Mouse (Mus musculus): ENCODE measurements around the gene Map2k4. TPM values are rescaled to one million over a fixed set of nuclear protein-coding genes. Genes with fewer than 3 reads are reported as not detected.

The Map2k4 gene
- polyA plus RNA-seq, 1 experiment, result 18.6 TPM

DNA sequence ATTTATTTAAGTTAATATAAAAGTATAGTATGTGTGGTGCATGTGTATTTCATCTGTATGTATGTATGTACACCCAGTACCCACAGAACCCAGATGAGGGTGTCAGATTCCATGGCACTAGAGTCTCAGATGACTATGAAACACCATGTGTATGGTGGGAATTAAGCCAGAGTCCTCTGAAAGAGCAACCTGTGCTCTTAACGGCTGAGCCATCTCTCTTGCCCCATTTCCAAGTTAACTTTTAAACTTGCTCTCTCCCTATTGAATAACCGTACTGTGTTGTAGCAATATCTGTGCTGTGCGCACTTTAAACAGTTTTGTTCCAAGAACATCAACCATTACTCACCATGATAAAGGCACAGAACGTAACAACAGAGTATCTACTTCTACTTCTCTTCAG, 33.9 kb downstream of the Map2k4 start:
- TF ChIP-seq POLR2A (IDR thresholded peaks at IDR 0.05; ENCODE audit: low read depth, low read length) (no peak), CTCF (conservative IDR thresholded peaks at IDR 0.05; ENCODE audit: insufficient read depth, insufficient read length, low read depth, low read length) (no peak)
- no peak overlapping the region for H3K4me3 ChIP-seq (ENCODE audit: insufficient read depth, low read depth, low read length)
- WGBS, result 41% methylated on average over 4 of the region's 4 CpGs
- H3K36me3 ChIP-seq (ENCODE audit: control insufficient read depth, insufficient read depth, low read length), result no peaks in the 10 kb centered on the region
- peak; percentile 59 for DNase-seq
- H3K27me3 ChIP-seq (replicated peaks; ENCODE audit: control insufficient read depth, insufficient read depth, low read length), result no peaks in the 10 kb centered on the region
- H3K27ac ChIP-seq (ENCODE audit: insufficient read depth, low read depth, low read length), result no peak overlapping the region
- H3K4me1 ChIP-seq (ENCODE audit: control insufficient read depth, insufficient read depth, low read length), result no peaks in the 10 kb centered on the region; the same call in 1 of the 2 replicates

DNA sequence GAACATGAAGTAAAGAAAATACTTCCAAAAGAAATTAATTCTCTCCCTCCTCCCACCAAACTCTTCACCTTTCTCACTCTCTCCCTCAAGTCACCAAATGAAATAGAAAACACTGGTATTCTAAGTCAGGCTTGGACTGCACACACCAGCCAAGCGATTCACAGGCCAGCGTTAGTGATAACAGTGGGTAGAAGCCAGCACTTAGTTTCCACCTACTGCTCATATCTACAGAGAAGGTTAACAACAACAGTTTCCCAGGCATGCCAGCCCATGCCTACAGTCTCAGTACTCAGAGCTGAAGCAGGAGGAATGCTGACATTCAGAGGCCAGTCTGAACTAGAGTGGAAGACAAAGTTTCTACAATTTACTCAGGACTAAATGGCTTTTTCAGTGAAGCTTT, 34.5 kb downstream of the Map2k4 start:
- Histone ChIP-seq H3K4me1 (ENCODE audit: control insufficient read depth, insufficient read depth, low read length) (no peaks in the 10 kb centered on the region; the same call in 1 of the 2 replicates), H3K27ac (ENCODE audit: insufficient read depth, low read depth, low read length) (no peak overlapping the region), H3K36me3 (ENCODE audit: control insufficient read depth, insufficient read depth, low read length) (no peaks in the 10 kb centered on the region), H3K27me3 (replicated peaks; ENCODE audit: control insufficient read depth, insufficient read depth, low read length) (no peaks in the 10 kb centered on the region), H3K4me3 (ENCODE audit: insufficient read depth, low read depth, low read length) (no peak overlapping the region)
- 69% methylated on average over 2 of the region's 2 CpGs for WGBS
- no peak for DNase-seq
- no peak for TF ChIP-seq POLR2A (IDR thresholded peaks at IDR 0.05; ENCODE audit: low read depth, low read length)
- no peak for TF ChIP-seq CTCF (conservative IDR thresholded peaks at IDR 0.05; ENCODE audit: insufficient read depth, insufficient read length, low read depth, low read length)

- Histone ChIP-seq H3K4me1 (ENCODE audit: control insufficient read depth, insufficient read depth, low read length) (no peaks in the 10 kb centered on the region; the same call in 1 of the 2 replicates), H3K27ac (ENCODE audit: insufficient read depth, low read depth, low read length) (no peak overlapping the region), H3K27me3 (replicated peaks; ENCODE audit: control insufficient read depth, insufficient read depth, low read length) (no peaks in the 10 kb centered on the region), H3K4me3 (ENCODE audit: insufficient read depth, low read depth, low read length) (no peak overlapping the region), H3K36me3 (ENCODE audit: control insufficient read depth, insufficient read depth, low read length) (no peaks in the 10 kb centered on the region)
- DNase-seq, result no peak
- 90% methylated on average over 3 of the region's 3 CpGs for WGBS
- no peak for TF ChIP-seq POLR2A (IDR thresholded peaks at IDR 0.05; ENCODE audit: low read depth, low read length)
- no peak for TF ChIP-seq CTCF (conservative IDR thresholded peaks at IDR 0.05; ENCODE audit: insufficient read depth, insufficient read length, low read depth, low read length)
Measured at GRCm38 (mm10) chr11:65750546-65750945, 37.6 kb downstream of the Map2k4 start.

- no peak for TF ChIP-seq CTCF (conservative IDR thresholded peaks at IDR 0.05; ENCODE audit: insufficient read depth, insufficient read length, low read depth, low read length)
- no peak for TF ChIP-seq POLR2A (IDR thresholded peaks at IDR 0.05; ENCODE audit: low read depth, low read length)
- no peak for DNase-seq
- H3K27me3 ChIP-seq (replicated peaks; ENCODE audit: control insufficient read depth, insufficient read depth, low read length), result no peaks in the 10 kb centered on the region
- no peaks in the 10 kb centered on the region for H3K36me3 ChIP-seq (ENCODE audit: control insufficient read depth, insufficient read depth, low read length)
- no peak overlapping the region for H3K4me3 ChIP-seq (ENCODE audit: insufficient read depth, low read depth, low read length)
- H3K27ac ChIP-seq (ENCODE audit: insufficient read depth, low read depth, low read length), result no peak overlapping the region
- H3K4me1 ChIP-seq (ENCODE audit: control insufficient read depth, insufficient read depth, low read length), result no peaks in the 10 kb centered on the region; the same call in 1 of the 2 replicates
Measured at GRCm38 (mm10) chr11:65747433-65747832, 40.7 kb downstream of the Map2k4 start.

DNA sequence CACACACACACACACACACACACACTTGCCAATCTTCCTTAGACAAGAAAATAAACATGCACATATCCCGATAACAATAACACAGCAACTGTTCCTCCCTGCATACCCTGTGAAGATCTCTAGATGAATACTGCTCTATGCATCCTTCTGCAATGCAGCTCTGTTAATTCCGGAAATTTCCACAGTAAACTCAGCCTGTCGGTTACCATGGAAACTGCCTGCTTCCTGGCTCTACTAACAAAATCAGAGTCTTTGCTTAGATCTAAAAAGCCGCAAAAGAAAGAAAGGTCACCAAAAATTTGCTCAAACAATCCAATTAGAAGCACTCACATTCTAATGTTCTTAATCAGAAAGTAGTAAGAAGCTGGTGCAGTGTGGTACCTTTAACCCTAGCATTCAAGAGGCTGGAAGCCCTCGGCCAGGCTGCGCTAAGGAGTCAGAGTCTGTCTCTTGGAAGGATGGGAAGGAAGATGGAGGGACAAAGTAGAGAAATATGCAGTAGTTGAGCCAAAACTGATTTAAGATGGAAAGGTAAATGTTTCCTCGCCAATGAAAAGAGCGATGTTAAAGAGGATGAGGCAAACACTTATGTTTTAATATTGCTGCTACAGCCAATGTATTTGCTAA, 42.3 kb downstream of the Map2k4 start:
- Histone ChIP-seq H3K27me3 (replicated peaks; ENCODE audit: control insufficient read depth, insufficient read depth, low read length) (no peaks in the 10 kb centered on the region), H3K4me1 (ENCODE audit: control insufficient read depth, insufficient read depth, low read length) (no peaks in the 10 kb centered on the region; the same call in 1 of the 2 replicates), H3K4me3 (ENCODE audit: insufficient read depth, low read depth, low read length) (no peak overlapping the region), H3K27ac (ENCODE audit: insufficient read depth, low read depth, low read length) (no peak overlapping the region), H3K36me3 (ENCODE audit: control insufficient read depth, insufficient read depth, low read length) (no peaks in the 10 kb centered on the region)
- peak; percentile 38 for DNase-seq
- WGBS, result 69% methylated on average over 8 of the region's 8 CpGs
- TF ChIP-seq POLR2A (IDR thresholded peaks at IDR 0.05; ENCODE audit: low read depth, low read length), result no peak
- TF ChIP-seq CTCF (conservative IDR thresholded peaks at IDR 0.05; ENCODE audit: insufficient read depth, insufficient read length, low read depth, low read length), result no peak

GRCm38 (mm10) chr11:65743866-65744265, 44.2 kb downstream of the Map2k4 start:
- Histone ChIP-seq H3K36me3 (ENCODE audit: control insufficient read depth, insufficient read depth, low read length) (no peaks in the 10 kb centered on the region), H3K27ac (ENCODE audit: insufficient read depth, low read depth, low read length) (no peak overlapping the region), H3K4me1 (ENCODE audit: control insufficient read depth, insufficient read depth, low read length) (no peaks in the 10 kb centered on the region; the same call in 1 of the 2 replicates), H3K27me3 (replicated peaks; ENCODE audit: control insufficient read depth, insufficient read depth, low read length) (no peaks in the 10 kb centered on the region), H3K4me3 (ENCODE audit: insufficient read depth, low read depth, low read length) (no peak overlapping the region)
- WGBS, result 94% methylated on average over 3 of the region's 3 CpGs
- TF ChIP-seq CTCF (conservative IDR thresholded peaks at IDR 0.05; ENCODE audit: insufficient read depth, insufficient read length, low read depth, low read length) (no peak), POLR2A (IDR thresholded peaks at IDR 0.05; ENCODE audit: low read depth, low read length) (no peak)
- no peak for DNase-seq

- Histone ChIP-seq H3K27me3 (replicated peaks; ENCODE audit: control insufficient read depth, insufficient read depth, low read length) (no peaks in the 10 kb centered on the region), H3K27ac (ENCODE audit: insufficient read depth, low read depth, low read length) (no peak overlapping the region), H3K4me1 (ENCODE audit: control insufficient read depth, insufficient read depth, low read length) (no peaks in the 10 kb centered on the region), H3K4me3 (ENCODE audit: insufficient read depth, low read depth, low read length) (no peak overlapping the region), H3K36me3 (ENCODE audit: control insufficient read depth, insufficient read depth, low read length) (no peaks in the 10 kb centered on the region)
- WGBS, result 81% methylated on average over 5 of the region's 5 CpGs
- no peak for DNase-seq
- no peak for TF ChIP-seq POLR2A (IDR thresholded peaks at IDR 0.05; ENCODE audit: low read depth, low read length)
- no peak for TF ChIP-seq CTCF (conservative IDR thresholded peaks at IDR 0.05; ENCODE audit: insufficient read depth, insufficient read length, low read depth, low read length)
Measured at GRCm38 (mm10) chr11:65740811-65741210, 47.3 kb downstream of the Map2k4 start.

Data from kidney, adult 2 months (tissue).